Mouse (Mus musculus) lung, embryonic 14.5 days (tissue): ENCODE measurements around the gene Apol9a. TPM values are rescaled to one million over a fixed set of nuclear protein-coding genes. Genes with fewer than 3 reads are reported as not detected.

ENCODE experiments used
- ATAC-seq: fragments of 200-750 bp; cut with Nextera tagmentation; 2 replicates; pipeline ENCODE4 v1.8.0; 2017; ENCODE audit warnings: mild to moderate bottlenecking, moderate TSS enrichment, moderate library complexity; ENCODE audit not compliant: insufficient read depth
- DNase-seq: peaks from one replicate; pipeline ENCODE4 v3.0.0-alpha.2; 2015
- H3K27ac ChIP-seq: fragments of 300-500 bp; sonication (generic); 2 replicates; pipeline ENCODE4 v1.5.1; 2014; ENCODE audit warnings: low read depth, mild to moderate bottlenecking, moderate library complexity
- H3K27me3 ChIP-seq: fragments of 300-500 bp; sonication (generic); 2 replicates; pipeline ENCODE4 v1.6.1; 2014; ENCODE audit warnings: low read length, control low read depth; ENCODE audit not compliant: insufficient read depth
- H3K36me3 ChIP-seq: fragments of 300-500 bp; sonication (generic); 2 replicates; pipeline ENCODE4 v1.6.1; 2014; ENCODE audit warnings: control low read depth; ENCODE audit not compliant: insufficient read depth
- H3K4me1 ChIP-seq: fragments of 300-500 bp; sonication (generic); 2 replicates; pipeline ENCODE4 v1.6.1; 2014; ENCODE audit warnings: antibody characterized with exemption, control low read depth; ENCODE audit not compliant: insufficient read depth
- H3K4me2 ChIP-seq: fragments of 300-500 bp; sonication (generic); 2 replicates; pipeline ENCODE4 v1.6.1; 2014; ENCODE audit warnings: mild to moderate bottlenecking
- H3K4me3 ChIP-seq: fragments of 300-500 bp; sonication (generic); 2 replicates; pipeline ENCODE4 v1.5.1; 2014; ENCODE audit warnings: low read depth, low read length
- H3K9ac ChIP-seq: fragments of 300-500 bp; sonication (generic); 2 replicates; pipeline ENCODE4 v1.6.1; 2014
- H3K9me3 ChIP-seq: fragments of 300-500 bp; sonication (generic); 2 replicates; pipeline ENCODE4 v1.6.1; 2016; ENCODE audit warnings: low read depth, low read length, control low read depth
- CTCF ChIP-seq: IDR thresholded peaks from 2 replicates; pipeline ENCODE4 v1.5.1; 2016; ENCODE audit warnings: antibody characterized with exemption, low read depth
- WGBS: fragments of 180-500 bp; shearing (Covaris S2); extraction: QIAGEN DNeasy Blood & Tissue Kit; methylation state at CpG from one replicate; pipeline ENCODE4 v1.1.7; 2014; 5-methylcytosine and 5-hydroxymethylcytosine counted together
- polyA plus RNA-seq: library from polyadenylated mRNA; unstranded; fragments of >200 nt; fragmentation: Nextera tagmentation; extraction: Ambion mirVana; gene quantifications from 2 replicates; pipeline ENCODE4 v1.2.1, GENCODE M21; 2014

Gene Apol9a
- polyA plus RNA-seq, 1 experiment from 2014 or later, result not detected

DNA sequence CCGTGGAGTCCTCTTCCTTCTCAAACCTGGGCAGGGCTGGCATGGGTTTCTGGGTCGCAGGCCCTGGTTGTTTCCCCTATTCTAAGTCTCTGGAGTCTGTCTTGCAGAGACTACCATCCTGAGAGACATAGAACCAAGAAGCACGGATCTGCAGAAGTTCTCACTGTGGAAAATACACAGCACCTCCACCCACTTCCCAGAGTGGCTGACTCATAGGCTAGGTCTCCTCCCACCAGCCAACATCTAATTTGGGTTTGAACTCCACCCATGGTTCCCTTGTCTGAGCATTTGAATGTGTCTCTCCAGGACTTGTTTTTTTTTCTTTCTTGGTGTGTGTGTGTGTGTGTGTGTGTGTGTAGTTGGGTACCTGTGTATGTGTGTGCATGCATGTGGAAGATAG is 46.9 kb downstream of the Apol9a start:
- no peak overlapping the region for H3K4me2 ChIP-seq
- H3K4me1 ChIP-seq, result peaks cover 3% of the 10 kb centered on the region; the same call in 1 of the 2 replicates
- H3K9me3 ChIP-seq, result no peaks in the 10 kb centered on the region
- DNase-seq (no peak), ATAC-seq (no peak)
- no peaks in the 10 kb centered on the region for H3K36me3 ChIP-seq
- H3K9ac ChIP-seq, result no peak overlapping the region
- H3K27me3 ChIP-seq, result no peaks in the 10 kb centered on the region
- WGBS, result 75% methylated on average over 3 of the region's 3 CpGs
- no peak overlapping the region for H3K4me3 ChIP-seq
- H3K27ac ChIP-seq, result no peak overlapping the region
- no peak for TF ChIP-seq CTCF

DNA sequence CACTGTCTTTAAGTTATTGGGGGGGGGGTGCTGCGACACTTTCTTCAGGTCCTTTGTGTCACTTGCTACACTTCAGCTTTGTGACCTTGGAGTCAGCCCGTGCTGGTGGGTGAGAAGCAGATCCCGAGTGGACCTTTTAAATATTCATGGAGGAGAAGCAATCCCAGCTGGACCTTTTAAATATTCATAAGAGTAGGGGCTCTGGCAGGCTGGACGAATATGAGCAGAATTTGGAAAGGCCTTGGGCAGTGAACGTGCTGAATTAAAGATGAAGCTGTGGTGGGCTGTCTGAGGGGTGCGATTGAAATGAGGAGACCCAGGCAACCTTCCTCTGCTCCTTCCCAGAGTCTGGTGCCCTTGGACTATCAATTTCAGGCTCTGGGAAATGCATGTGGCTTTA is 47.4 kb downstream of the Apol9a start:
- no peak for TF ChIP-seq CTCF
- Histone ChIP-seq H3K9ac (no peak overlapping the region), H3K27me3 (no peaks in the 10 kb centered on the region), H3K27ac (no peak overlapping the region), H3K4me3 (no peak overlapping the region), H3K36me3 (no peaks in the 10 kb centered on the region), H3K4me1 (peaks cover 3% of the 10 kb centered on the region; the same call in 1 of the 2 replicates), H3K4me2 (no peak overlapping the region), H3K9me3 (no peaks in the 10 kb centered on the region)
- DNase-seq, result no peak
- ATAC-seq, result no peak
- WGBS, result 44% methylated on average over 6 of the region's 6 CpGs

DNA sequence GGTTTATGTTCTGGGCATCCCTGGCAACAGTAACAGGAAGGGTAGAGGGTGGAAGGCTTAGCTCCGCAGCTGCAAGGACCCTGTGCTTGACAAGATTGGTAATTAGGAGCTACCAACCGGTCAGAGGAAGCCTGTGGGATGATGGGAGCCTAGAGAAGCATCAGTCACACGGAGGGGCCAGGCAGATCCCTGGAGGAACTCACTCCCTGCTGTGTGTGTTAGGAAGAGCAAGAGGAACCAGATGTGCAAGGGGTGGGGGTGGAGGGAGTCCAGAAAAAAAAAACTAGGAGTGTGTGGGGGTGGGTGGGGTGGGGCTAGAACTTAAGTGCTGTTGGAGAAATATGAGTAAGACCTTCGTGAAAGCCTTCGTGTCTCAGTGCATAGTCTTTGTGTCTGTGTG is 48.0 kb downstream of the Apol9a start:
- Histone ChIP-seq H3K4me1 (peaks cover 3% of the 10 kb centered on the region; the same call in 1 of the 2 replicates), H3K27ac (no peak overlapping the region), H3K4me3 (no peak overlapping the region), H3K9me3 (no peaks in the 10 kb centered on the region), H3K9ac (no peak overlapping the region), H3K36me3 (no peaks in the 10 kb centered on the region), H3K27me3 (no peaks in the 10 kb centered on the region), H3K4me2 (no peak overlapping the region)
- 17% methylated on average over 5 of the region's 5 CpGs for WGBS
- DNase-seq (no peak), ATAC-seq (no peak)
- TF ChIP-seq CTCF, result no peak

DNA sequence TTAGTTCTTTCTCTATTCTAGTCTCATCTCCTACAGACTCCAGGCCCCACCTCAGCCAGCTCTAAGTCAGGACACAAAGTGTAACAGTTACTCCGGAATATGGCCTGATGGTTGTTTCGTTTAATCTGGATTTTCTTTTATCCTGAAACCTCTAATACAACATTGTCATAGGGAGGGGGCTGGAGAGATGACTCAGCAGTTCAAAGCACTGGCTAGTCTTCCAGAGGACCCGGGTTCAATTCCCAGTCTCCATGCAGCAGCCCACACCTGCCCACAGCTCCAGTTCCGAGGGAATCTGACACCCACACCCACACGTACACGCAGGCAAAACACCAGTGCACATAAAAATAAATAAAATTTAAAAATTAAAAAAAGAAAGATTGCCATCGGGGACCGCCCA is 51.0 kb downstream of the Apol9a start:
- no peaks in the 10 kb centered on the region for H3K27me3 ChIP-seq
- H3K4me2 ChIP-seq, result no peak overlapping the region
- no peak for ATAC-seq
- H3K4me3 ChIP-seq, result no peak overlapping the region
- WGBS, result 90% methylated on average over 8 of the region's 8 CpGs
- 0 out of 2 replicates have a peak, but pooled peaks cover 7% of the 10 kb centered on the region for H3K4me1 ChIP-seq
- TF ChIP-seq CTCF, result no peak
- no peak for DNase-seq
- H3K27ac ChIP-seq, result no peak overlapping the region
- no peaks in the 10 kb centered on the region for H3K36me3 ChIP-seq
- no peak overlapping the region for H3K9ac ChIP-seq
- H3K9me3 ChIP-seq, result no peaks in the 10 kb centered on the region

DNA sequence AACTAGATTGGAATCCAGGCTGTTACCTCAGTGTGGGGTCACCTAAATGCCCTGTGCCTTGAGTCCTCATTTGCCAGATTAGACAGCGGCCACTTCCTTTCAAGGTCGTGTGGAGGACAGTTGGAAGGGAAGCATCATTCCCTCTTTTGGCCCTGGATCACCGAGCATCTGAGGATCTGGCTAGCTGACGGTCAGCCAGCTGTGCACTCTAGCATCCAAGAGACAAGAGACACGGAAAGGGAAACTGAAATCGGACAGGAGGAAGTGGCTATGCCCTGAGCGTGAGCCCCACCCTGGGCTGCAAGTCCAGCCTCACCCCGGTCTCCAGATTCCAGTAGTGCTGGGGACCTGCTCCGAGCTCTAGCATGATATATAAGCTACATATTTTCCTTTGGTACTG is 51.4 kb downstream of the Apol9a start:
- H3K4me1 ChIP-seq, result 0 out of 2 replicates have a peak, but pooled peaks cover 7% of the 10 kb centered on the region
- TF ChIP-seq CTCF, result no peak
- ATAC-seq (no peak), DNase-seq (no peak)
- WGBS, result 57% methylated on average over 9 of the region's 9 CpGs
- no peaks in the 10 kb centered on the region for H3K36me3 ChIP-seq
- no peaks in the 10 kb centered on the region for H3K27me3 ChIP-seq
- no peaks in the 10 kb centered on the region for H3K9me3 ChIP-seq
- H3K27ac ChIP-seq, result no peak overlapping the region
- H3K4me2 ChIP-seq, result no peak overlapping the region
- no peak overlapping the region for H3K9ac ChIP-seq
- H3K4me3 ChIP-seq, result no peak overlapping the region

DNA sequence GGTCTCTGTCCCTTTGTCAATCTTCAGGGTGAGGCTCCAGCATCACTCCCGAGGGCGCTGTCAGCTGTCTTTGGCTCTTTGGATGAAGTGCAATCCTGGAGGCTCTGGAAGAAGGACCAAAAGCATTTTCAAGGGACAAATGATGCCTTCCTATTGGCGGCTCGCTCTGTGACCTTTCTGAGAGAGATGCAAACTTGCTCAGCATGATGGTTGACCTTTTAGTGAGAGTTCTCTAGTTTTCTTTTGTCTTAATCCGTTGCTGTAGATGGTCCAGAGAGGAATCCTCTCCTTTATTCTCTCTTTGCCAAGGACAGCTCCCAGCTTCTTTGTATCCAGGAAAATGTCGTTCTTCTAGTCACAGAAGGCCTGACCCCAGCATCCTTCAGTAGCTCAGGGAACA is 51.9 kb downstream of the Apol9a start:
- H3K4me2 ChIP-seq, result peak overlapping the region; percentile 60
- no peak overlapping the region for H3K27ac ChIP-seq
- H3K9me3 ChIP-seq, result no peaks in the 10 kb centered on the region
- H3K27me3 ChIP-seq, result no peaks in the 10 kb centered on the region
- no peak for TF ChIP-seq CTCF
- no peak for DNase-seq
- peak overlapping the region; percentile 27 for H3K4me3 ChIP-seq
- ATAC-seq, result no peak; the same call in 1 of the 2 replicates
- WGBS, result 39% methylated on average over 6 of the region's 6 CpGs
- 0 out of 2 replicates have a peak, but pooled peaks cover 7% of the 10 kb centered on the region for H3K4me1 ChIP-seq
- peak overlapping the region; percentile 56 for H3K9ac ChIP-seq
- H3K36me3 ChIP-seq, result no peaks in the 10 kb centered on the region

DNA sequence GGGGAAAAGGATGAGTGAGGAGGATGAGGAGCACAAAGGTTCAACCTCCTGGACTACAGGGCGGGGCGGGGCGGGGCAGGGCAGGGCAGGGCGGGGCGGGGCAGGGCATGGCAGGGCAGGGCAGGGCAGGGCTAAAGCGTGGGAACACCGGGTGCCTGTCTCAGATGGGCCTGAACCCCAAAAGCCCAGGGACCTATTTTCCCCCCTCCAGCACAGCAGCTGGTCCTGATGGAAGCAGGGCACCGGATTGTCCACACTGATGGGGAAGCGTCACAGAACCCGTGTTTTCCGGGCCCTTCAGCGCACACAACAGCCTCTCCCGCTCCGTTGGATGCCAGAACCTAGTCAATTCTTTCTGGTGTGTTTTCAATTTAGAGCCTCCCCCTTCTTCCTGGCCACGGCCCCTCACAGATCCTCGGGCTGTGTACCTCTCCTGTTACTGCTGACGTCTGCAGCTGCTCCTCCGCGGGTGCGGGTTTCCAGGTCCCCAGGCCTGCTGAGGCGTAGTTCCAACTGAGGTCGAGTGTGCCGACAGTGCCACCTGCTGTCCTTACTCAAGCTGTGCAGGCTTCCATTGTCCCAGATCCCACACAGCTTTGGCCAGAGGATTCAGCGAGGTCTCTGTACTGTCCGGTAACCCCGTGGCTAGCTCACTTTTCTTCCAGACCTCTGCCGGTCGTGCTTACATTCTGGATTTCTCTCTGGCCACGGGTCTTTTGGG is 52.5 kb downstream of the Apol9a start:
- 0 out of 2 replicates have a peak, but pooled peaks cover 7% of the 10 kb centered on the region for H3K4me1 ChIP-seq
- 9% methylated on average over 29 of the region's 29 CpGs for WGBS
- peak; percentile 86 for ATAC-seq

More for the DNA sequence above, 52.5 kb downstream of the Apol9a start:
- Histone ChIP-seq H3K9me3 (no peaks in the 10 kb centered on the region), H3K27ac (no peak overlapping the region; the same call in 1 of the 2 replicates), H3K36me3 (no peaks in the 10 kb centered on the region), H3K4me3 (peak overlapping the region; percentile 27), H3K9ac (peak overlapping the region; percentile 56), H3K4me2 (peak overlapping the region; percentile 60), H3K27me3 (no peaks in the 10 kb centered on the region)
- peak; percentile 98 for TF ChIP-seq CTCF
- peak; percentile 96 for DNase-seq
